10 mouse cellular contexts compared by ENCODE assay signal in genomic region chr17:3200328-3200727, GRCm38 (mm10).
DNase-seq lines count a peak whose midpoint lies in the region; ATAC-seq lines count a peak whose summit lies in the region.
"Had no signal": no experiment of that assay in that cellular context is flagged by ENCODE, and none has a peak within 500 bp of the region (broad histone marks: within the 10 kb centered on the region; RNA-seq: fewer than 3 reads in every experiment).

No protein-coding gene starts in this region.

- intact Hi-C loops in heart, postnatal 25 days (cut with DNase I) = no loop called here

- peak overlapping the region; percentile 39 for H3K27ac ChIP-seq in embryonic facial prominence, embryonic 14.5 days (replicated peaks; ENCODE audit: low read depth, low read length)

- no peaks in the 10 kb centered on the region for H3K27me3 ChIP-seq in embryonic facial prominence, embryonic 14.5 days (replicated peaks; ENCODE audit: control insufficient read depth, insufficient read depth, low read length)

- H3K36me3 ChIP-seq in embryonic facial prominence, embryonic 14.5 days (ENCODE audit: control insufficient read depth, insufficient read depth, low read length) = peaks cover 44% of the 10 kb centered on the region

- no peak overlapping the region for H3K4me2 ChIP-seq in embryonic facial prominence, embryonic 14.5 days (ENCODE audit: low read depth, low read length)

- peak; percentile 18 to 28 for DNase-seq in adrenal gland, postnatal 36 days
- no peak for DNase-seq in adrenal gland, postnatal 25 days
- DNase-seq in 3T3-L1 (ENCODE audit: low read depth, low spot score) = peak; percentile 98
- peak; percentile 87 for DNase-seq in embryonic facial prominence, embryonic 14.5 days (ENCODE audit: low spot score)
- peak; percentile 10 for DNase-seq in heart, postnatal 25 days (ENCODE audit: low spot score)
- DNase-seq in layer of hippocampus, postnatal 14 days (ENCODE audit: low spot score in 2 of 2) = no peak
- DNase-seq in layer of hippocampus, postnatal 25 days (ENCODE audit: extremely low spot score in 1 of 2, low spot score in 1 of 2) = no peak
- DNase-seq in layer of hippocampus, adult 18-20 months (ENCODE audit: low spot score in 2 of 2) = no peak
- DNase-seq: kidney, adult 11 months; lung, postnatal 14 days had no signal

- peaks cover 7% of the 10 kb centered on the region; the same call in 1 of the 2 replicates for H3K4me1 ChIP-seq in embryonic facial prominence, embryonic 14.5 days (ENCODE audit: control insufficient read depth, insufficient read depth, low read length)

- peak; percentile 81 for ATAC-seq in embryonic facial prominence, embryonic 14.5 days (ENCODE audit: low read depth)

- H3K9me3 ChIP-seq in embryonic facial prominence, embryonic 14.5 days (ENCODE audit: control insufficient read depth, low read length) = no peaks in the 10 kb centered on the region

- no peak overlapping the region for H3K9ac ChIP-seq in embryonic facial prominence, embryonic 14.5 days (ENCODE audit: low read depth, low read length)

- WGBS in embryonic facial prominence, embryonic 14.5 days = 35% methylated on average over 8 of the region's 8 CpGs

- no peak overlapping the region for H3K4me3 ChIP-seq in embryonic facial prominence, embryonic 14.5 days (ENCODE audit: low read depth, low read length)

Comparison
In these comparisons a context has a peak if more than half of its experiments do, and no peak if none do; other contexts are left out.
1. DNase-seq: peak in adrenal gland, postnatal 36 days (2 of 2), 3T3-L1 (single experiment), embryonic facial prominence, embryonic 14.5 days (single experiment) and heart, postnatal 25 days (single experiment); none in adrenal gland, postnatal 25 days (single experiment), layer of hippocampus, postnatal 14 days (0 of 2), layer of hippocampus, postnatal 25 days (0 of 2) and layer of hippocampus, adult 18-20 months (0 of 2).